Mouse (Mus musculus): Measurements from ENCODE around the gene Gadd45b. TPM values are rescaled to one million over a fixed set of nuclear protein-coding genes. Genes with fewer than 3 reads are reported as not detected.
A peak's percentile ranks its signal among the peaks of the same experiment; 100 is the strongest.

Gene Gadd45b
- total RNA-seq, 2 experiments from 2014 or later, result 1.3 to 9.2 TPM

DNA sequence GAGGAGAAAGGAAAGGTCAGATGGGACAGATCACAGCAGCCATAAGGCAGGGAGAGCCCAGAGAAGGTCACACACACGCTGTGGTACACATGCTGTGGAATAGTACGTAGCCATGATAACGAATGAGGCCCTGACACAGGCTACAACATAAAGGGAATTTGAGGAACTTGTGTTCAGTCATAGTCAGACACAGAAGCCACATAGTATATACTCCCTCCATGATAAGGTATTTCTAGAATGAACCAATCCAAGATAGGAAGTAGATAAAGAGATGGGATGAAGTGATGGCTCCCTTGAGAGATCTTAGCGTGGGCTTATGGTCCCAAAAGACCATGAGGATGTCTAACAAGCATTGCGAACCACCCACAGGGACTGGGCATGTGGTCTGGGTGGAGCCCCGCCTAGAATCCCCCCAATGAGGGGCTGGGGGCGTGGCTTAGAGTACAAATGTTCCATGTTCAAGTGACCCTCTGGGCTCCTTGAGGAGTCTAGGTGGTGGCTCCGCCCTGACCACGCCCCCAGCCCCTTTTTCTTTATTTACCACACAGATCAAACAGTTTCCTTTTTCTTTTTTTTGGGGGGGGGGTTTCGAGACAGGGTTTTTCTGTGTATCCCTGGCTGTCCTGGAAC lies 22.0 kb downstream of the Gadd45b start:
- no peak for ATAC-seq (replicated peaks; ENCODE audit: low FRiP score, poor library complexity, severe bottlenecking)

DNA sequence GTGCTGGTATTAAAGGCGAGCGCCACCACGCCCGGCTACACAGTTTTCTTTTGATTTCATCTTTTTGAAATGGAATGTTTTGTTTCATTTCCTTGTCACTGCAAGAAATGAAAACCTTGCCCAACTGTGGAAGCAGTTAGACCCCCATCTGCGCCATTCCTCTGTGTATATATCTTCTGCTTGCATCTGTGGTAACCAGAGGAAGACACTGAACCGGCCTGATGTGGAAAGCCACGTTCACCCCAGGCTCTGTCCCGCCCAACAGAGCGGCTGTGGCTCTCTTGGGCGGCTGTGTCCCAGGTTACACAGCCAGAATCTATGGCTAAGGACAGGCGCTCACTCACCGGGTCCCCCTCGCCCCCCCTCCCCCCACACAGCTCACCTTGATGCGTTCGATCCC lies 22.6 kb downstream of the Gadd45b start:
- no peak for ATAC-seq (replicated peaks; ENCODE audit: low FRiP score, poor library complexity, severe bottlenecking)

DNA sequence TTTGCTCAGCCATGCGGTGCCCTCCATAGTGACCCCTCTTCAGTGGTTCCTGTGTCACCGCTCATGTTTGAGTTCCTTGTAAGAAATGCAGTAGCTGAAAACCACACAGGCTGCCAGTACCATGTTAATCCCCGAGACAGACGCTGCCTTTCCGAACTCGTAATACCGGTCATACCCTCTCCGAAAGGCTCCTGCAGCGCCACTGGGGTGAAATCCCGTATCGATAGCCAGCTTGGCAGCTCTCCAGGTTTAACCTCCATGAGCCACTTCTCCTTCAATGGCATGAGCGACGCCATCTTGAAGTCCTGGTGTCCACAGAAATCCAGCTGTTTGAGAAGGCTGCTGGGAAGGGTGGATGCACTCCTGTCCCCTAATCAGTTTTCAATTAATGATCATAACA lies 24.5 kb downstream of the Gadd45b start:
- ATAC-seq (replicated peaks; ENCODE audit: low FRiP score, poor library complexity, severe bottlenecking), result no peak

DNA sequence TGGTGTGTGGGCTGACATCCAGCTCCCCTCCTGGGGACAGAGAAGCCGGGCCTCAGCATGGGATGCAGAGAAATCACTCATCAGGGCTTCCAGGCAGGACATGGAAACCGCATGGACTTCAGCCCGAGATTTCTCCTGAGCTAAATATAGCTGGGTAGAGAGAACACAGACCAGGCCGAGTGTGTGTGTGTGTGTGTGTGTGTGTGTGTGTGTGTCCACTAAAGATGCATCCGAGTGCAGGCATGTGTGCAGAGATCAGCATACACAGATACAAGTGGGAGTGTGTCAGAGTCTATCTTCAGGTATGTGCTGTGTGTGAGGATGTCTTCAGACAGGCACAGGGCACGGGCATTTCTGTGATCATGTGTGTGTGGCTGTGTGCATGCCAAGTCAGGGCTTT lies 25.0 kb downstream of the Gadd45b start:
- no peak for ATAC-seq (replicated peaks; ENCODE audit: low FRiP score, poor library complexity, severe bottlenecking)

DNA sequence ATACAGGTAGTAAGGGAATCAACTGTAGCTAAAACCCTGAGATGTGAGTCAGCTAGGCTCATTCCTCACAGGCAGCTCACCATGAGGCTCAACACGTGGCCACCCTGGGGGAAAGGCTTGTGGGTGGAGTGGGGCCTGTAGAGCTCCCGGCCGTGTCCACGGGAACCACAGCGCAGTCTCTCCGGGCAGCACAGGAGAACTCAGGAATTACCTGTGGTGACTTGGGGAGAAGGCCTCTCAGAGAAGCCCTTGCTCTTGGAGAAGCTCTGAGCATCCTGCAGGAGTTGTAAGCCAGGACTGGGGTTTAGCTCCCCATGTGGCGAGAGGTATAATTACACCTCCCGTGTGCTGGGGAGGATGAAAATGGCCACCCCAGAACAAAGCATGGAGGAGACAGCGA lies 25.7 kb downstream of the Gadd45b start:
- peak; percentile 71 for ATAC-seq (replicated peaks; ENCODE audit: low FRiP score, poor library complexity, severe bottlenecking)

DNA sequence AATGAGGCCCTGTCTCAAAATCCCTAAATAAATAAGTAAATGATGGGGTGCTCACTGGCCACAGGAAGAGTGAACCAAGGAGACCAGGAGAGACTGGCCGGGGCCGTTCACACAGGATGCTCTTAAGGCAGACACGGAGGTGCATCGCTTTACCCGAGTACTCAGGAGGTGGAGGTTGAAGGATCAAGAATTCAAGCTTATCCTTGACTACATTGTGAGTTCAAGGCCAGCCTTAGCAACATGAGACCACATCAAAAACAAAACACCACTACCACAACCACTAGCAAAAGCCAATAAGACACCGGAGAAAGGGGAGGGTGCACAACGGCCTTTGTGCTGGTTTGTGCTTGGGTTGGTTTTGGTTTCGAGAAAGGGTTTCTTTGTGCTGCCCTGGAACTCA lies 26.5 kb downstream of the Gadd45b start:
- no peak for ATAC-seq (replicated peaks; ENCODE audit: low FRiP score, poor library complexity, severe bottlenecking)

DNA sequence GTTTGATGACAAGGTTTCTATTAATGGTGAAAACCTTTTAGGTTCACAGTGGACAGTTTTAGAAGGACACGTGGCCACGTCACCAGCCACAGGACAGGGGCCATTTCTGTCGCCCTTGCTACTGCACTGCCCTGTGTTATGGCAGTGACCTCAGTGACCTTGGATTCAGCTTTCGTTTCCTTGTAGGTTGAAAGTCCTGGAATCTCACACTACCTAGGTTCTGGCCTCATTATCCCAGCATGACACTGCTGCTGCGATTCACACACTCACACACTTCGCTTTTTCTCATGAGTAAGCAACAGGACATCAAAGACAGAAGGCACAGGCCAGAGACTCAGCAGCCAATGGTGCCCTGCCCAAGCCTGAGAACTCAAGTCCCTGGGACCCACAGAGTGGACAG lies 27.0 kb downstream of the Gadd45b start:
- no peak for ATAC-seq (replicated peaks; ENCODE audit: low FRiP score, poor library complexity, severe bottlenecking)

DNA sequence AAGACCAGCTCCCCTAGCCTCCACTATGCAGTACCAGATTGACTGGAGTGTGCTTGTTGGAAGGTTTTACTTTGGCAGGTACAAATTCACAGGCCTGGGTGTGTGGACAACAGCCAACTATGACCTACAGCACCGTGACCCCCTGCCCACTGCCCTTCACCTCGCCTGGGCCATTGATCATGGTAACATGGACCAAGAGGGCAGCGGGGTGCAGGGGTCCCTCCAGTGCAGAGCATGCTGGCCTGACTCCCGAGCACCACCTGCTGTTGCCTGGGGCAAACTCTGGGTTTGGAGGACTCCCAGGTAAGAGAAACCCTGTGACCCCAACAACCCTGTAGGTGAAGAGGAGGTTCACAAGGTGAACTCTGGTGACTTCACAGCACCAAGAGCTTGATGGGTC lies 27.9 kb downstream of the Gadd45b start:
- ATAC-seq (replicated peaks; ENCODE audit: low FRiP score, poor library complexity, severe bottlenecking), result no peak

DNA sequence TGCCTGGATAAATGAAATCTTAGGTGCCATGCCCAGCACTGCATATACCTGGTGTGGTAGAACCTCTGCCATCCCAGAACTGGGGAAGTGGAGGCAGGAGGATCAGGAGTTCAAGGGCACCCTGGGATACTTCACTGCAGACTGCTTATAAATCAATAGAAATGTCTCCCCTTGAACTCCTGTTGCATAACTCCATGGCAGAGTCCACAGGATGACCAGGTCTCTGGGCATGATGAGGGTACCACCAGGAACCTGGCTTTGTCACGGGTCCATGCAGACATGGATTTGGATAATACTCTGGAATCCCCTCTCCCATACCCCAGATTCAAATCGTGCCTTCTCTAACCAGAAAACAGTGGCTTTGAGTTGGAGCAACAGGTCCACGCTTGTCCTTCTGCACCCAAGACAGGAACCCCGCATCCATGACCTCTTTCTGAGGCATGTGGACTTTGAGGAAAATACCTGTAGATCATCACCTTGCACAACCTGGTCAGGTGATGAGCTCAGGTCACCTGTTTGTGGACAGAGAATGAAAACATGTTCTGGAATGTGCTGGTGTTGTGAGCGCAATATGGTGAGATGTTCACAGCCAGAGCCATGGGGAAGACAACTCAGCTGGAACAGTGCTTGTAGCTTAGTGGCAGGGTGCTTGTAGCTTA lies 29.2 kb downstream of the Gadd45b start:
- ATAC-seq (replicated peaks; ENCODE audit: low FRiP score, poor library complexity, severe bottlenecking), result no peak

DNA sequence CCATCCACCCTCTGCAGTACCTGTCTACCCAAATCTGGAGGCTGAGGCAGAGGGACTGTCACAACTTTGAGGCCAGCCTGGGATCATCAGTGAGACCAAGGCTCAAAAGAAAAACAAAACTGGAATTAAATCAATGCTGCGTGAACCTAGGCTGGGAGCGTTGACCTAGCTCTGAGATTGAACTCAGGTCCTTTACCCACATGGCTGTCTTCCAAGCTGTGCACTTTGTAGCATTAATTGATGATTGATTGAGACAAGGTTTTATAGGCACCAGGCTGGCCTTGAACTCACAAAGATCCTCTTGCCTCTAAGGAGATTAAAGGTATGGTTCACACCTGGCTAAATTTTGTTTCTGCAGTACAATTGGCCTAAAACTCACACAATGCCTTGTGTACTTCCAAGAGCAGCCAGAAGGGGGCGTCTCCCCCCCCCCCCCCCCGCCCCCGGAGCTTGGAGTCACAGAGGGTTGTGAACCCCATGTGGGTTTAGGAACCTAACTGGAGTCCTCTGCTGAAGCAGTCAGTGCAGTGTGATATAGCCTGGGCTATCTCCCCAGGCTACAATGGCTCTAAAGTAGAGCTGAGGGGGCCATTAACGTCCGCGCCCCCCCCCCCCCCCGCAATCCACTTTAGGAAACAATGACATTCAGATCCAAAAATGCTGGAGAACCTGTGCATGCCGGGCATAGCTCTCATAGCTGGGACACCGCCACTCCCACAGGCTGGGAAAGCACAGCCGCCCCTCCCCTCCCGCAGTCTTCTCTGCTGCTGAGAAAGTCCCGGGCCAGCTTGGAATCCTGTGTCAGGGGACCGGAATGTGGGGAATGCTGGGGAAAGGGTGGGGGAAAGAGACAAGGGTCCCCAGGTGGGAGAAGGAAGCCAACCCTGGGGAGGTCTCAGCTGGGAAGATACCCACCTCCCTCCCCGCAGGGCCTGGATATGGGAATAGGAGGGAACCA lies 31.0 kb downstream of the Gadd45b start:
- ATAC-seq (replicated peaks; ENCODE audit: low FRiP score, poor library complexity, severe bottlenecking), result no peak

DNA sequence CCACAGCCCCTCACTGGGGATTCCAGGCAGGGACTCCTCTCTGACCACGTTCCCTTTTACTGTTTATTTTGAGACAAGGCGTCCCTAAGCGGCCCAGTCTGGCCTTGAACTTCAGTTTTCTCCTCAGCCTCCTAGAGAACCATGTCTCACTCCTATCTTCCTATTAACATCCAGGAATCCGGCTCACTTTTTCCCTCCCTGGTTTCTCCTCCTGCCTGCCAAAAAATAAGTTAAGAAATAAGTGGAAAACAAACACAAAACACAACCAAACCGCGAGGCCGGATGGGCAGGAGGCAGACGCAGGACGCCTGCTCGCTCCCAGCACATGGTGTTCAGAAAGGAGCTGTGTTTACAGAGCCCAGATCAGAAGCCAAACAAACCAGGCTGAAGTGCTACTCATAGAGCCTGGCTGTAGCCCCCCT lies 32.2 kb downstream of the Gadd45b start:
- no peak for ATAC-seq (replicated peaks; ENCODE audit: low FRiP score, poor library complexity, severe bottlenecking)

DNA sequence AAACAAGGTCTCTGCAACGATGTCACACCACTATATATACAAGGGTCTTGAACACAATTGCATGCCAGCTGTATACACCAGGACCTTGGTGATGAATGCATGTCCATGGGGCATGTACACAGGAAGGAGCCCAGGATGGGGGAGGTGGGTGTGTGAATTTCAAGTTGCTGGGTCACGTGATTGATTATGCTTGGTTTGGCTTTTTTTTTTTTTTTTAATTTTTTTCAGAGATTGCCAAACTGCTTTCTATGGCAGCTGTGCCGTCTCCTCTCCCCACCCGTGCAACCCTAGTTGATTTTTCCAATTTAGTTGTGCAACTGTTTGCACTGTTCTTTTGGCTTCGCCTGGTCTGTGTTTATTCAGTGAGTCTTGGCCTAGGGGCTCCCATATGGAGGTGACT lies 32.7 kb downstream of the Gadd45b start:
- no peak for ATAC-seq (replicated peaks; ENCODE audit: low FRiP score, poor library complexity, severe bottlenecking)

DNA sequence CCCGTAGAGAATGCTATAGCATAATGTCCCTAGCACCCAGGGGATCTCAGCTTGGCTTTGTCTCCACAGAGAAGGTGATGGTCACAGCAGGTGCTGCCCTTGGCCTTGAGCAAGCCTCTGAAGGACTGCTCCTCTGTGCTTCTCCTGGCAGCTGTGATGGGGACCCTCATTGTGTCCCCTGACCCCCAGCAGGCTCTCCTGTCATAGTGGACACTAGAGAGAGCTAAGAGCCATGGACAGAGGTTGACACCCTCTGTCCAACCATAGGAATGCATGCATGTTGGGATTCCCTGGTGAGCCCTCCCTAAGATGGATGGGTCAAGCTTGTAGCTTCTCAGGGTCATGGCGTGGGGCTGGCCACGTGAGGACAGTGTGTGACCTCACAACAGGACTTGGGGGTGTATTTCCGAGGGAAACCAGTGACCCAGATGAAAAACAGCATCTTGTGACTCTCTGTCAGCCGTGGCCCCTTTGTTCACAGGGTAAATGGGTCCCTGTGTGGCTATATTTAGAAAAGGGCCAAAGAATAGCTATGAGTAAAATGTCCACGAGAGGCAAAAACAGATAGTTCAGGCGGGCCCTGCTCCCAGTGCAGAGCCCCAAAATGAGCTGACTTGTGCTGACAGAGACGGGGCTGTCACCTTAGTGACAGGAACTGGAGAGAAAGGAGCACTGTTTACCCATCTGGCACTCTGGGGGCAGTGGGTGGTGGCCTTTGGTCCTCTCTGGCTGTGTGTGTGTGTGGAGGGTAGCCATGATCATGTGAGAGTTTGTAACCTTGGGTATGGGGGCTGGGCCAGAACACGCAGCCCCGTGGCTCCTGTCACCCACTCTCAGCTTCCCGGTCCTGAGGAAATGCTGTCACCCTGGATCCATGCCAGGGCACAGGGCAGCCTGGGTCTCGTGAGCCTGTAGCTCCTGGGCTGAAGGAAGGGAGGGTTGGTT lies 33.4 kb downstream of the Gadd45b start:
- no peak for ATAC-seq (replicated peaks; ENCODE audit: low FRiP score, poor library complexity, severe bottlenecking)

DNA sequence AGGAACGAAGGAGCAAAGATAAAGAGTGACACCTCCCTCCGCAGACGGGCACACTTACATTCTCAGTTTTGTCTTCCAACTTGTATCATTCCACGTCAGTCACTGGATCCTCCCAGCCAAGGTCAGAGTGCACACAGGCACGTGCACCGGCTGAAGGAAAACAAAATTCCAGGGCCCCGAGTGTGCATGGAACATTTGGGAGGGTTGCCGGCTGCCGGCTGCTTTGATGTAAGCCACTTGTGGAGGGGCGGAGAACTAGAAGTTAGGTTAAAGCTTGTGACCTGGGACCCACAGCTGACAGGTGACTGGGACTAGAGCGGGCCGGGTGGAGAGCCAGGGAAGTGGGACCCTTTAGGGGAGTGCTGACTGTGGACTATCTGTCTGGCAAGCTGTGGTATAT lies 36.4 kb downstream of the Gadd45b start:
- ATAC-seq (replicated peaks; ENCODE audit: low FRiP score, poor library complexity, severe bottlenecking), result no peak

DNA sequence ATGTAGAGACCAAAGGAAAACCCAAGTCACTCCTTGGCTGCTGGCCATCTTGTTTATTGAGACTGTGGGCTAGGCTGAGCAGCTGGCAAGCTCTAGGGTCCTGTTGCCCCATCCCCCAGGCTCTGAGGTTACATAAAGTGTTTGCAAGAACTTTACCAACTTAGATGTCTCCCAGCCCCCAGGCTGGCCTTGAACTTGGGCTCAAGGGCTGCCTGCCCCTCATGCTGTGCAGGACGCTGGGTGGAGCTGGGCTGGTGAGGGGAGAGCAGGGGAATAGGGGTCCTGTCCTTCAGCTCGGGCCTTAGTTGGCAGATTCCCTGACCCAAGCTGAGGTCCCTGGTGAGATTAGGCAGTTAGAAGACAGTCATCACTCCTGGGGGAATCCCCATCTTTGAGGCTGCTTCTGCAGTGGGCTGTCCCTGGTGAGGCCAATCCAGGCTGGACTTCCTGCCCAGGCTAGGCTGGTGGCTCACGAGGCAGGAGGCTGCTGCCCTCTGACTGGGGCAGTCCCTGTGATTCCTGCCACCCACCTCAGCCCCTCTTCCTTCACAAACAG lies 37.3 kb downstream of the Gadd45b start:
- ATAC-seq (replicated peaks; ENCODE audit: low FRiP score, poor library complexity, severe bottlenecking), result no peak

DNA sequence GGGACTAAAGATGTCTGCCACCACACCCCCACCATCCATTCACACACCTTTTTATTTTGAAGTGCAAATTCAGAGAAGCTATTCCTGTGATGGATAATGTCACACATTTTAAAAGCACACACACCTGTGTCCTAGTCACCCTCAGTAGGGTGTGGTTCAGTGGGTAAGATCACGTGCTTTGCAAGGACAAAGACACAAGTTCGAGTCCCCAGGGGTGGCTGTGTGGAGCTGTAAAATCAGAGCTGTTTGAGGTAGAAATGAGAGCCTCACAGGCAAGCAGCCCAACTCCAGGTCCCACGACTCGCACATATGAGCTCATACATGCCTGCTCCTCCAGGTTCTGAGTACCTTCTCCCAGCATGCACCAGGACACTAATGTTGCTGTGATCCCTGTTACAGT lies 38.2 kb downstream of the Gadd45b start:
- ATAC-seq (replicated peaks; ENCODE audit: low FRiP score, poor library complexity, severe bottlenecking), result no peak

DNA sequence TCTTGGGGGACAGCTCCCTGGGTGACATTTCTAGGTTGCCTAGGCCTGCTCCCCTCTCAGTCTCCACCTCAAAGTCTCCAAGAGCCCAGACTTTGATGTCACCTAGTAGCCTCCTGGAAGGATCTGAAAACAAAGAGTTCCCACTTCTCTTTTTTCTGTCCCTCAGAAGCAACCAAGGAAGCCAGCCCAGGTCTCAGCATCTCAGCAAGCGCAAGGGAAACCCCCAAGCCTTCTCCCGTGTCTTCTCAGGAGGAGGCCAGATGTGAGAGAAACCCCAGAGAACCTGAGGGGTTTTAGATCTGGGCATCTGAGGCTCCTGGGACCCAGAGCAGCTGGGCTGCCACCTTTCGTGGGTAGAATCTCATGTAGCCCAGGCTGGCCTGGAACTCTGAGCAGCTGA lies 39.4 kb downstream of the Gadd45b start:
- no peak for ATAC-seq (replicated peaks; ENCODE audit: low FRiP score, poor library complexity, severe bottlenecking)

DNA sequence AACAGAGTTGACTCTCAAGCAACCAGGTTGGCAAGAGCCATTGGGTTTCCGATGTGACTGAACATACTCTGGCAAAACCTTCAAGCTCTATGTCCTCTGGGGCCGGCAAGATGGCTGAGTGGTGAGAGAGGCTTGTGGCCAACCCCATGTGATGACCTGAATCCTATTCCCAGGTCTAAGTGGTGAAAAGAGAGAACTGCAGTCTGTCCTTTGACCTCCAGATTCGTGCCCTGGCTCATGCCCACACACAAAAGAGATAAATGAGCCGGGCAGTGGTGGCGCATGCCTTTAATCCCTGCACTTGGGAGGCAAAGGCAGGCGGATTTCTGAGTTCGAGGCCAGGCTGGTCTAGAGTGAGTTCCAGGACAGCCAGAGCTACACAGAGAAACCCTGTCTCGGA lies 40.3 kb downstream of the Gadd45b start:
- ATAC-seq (replicated peaks; ENCODE audit: low FRiP score, poor library complexity, severe bottlenecking), result no peak

DNA sequence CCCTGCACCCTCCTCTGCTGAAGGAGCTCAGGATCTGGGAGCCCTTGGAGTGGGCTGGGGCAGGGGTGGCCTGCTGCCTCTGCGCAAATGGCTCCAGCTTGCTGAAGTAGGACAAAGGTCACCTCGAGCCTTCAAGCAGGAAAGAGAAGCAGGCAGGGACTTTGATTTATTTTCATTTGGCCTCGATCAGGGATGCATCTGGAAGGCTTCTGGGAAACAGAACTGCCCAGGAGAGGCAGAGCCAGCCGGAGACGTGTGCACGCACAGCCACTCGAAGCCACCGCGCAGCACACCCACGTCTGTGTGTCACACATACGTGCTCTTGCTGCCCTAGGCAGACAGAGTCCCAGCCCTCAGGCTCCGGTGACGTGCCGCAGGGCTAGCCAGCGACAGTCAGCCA lies 41.7 kb downstream of the Gadd45b start:
- ATAC-seq (replicated peaks; ENCODE audit: low FRiP score, poor library complexity, severe bottlenecking), result no peak
